Mouse (Mus musculus): ENCODE measurements around the gene Ptbp3. TPM values are rescaled to one million over a fixed set of nuclear protein-coding genes. Genes with fewer than 3 reads are reported as not detected.

The Ptbp3 gene
- total and polyA plus RNA-seq, 3 experiments = 78.8 to 315 (median 121) TPM

GRCm38 (mm10) chr4:59565571-59566188 is 16.5 kb upstream of the Ptbp3 start (continued):
- TF ChIP-seq HCFC1 (IDR thresholded peaks at IDR 0.05; ENCODE audit: low read depth, low read length) = no peak
- no peak for TF ChIP-seq ELF1 (IDR thresholded peaks at IDR 0.05; ENCODE audit: low read depth, low read length)
- peak; percentile 63 for TF ChIP-seq SIN3A (IDR thresholded peaks at IDR 0.05; ENCODE audit: low read length)
- no peak; the same call in 1 of the 2 replicates for TF ChIP-seq RAD21 (IDR thresholded peaks at IDR 0.05; ENCODE audit: low read depth, low read length)
- no peak for TF ChIP-seq NRF1 (IDR thresholded peaks at IDR 0.05; ENCODE audit: insufficient read depth, low read depth, low read length, poor library complexity, severe bottlenecking)
- TF ChIP-seq BHLHE40 (IDR thresholded peaks at IDR 0.05; ENCODE audit: borderline replicate concordance, low read depth, low read length) = 0 out of 2 replicates have a peak, but pooled peaks have one; percentile 37
- no peak for TF ChIP-seq KAT2A (conservative IDR thresholded peaks at IDR 0.05; ENCODE audit: low read depth, low read length)
- peak; percentile 81 for TF ChIP-seq TCF12 (IDR thresholded peaks at IDR 0.05; ENCODE audit: low read depth, low read length)
- TF ChIP-seq ZNF384 (IDR thresholded peaks at IDR 0.05; ENCODE audit: low read depth, low read length) = peak; percentile 80
- TF ChIP-seq POLR2AphosphoS5 (IDR thresholded peaks at IDR 0.05; ENCODE audit: borderline replicate concordance, low read depth, low read length) = no peak
- no peak for TF ChIP-seq POLR2AphosphoS2 (IDR thresholded peaks at IDR 0.05; ENCODE audit: low read length)
- TF ChIP-seq SMC3 (IDR thresholded peaks at IDR 0.05; ENCODE audit: low read depth, low read length) = peak; percentile 33
- TF ChIP-seq EP300 (IDR thresholded peaks at IDR 0.05; ENCODE audit: low read depth in 1 of 2, low read length in 2 of 2) = peak; percentile 91 to 94
- no peak for TF ChIP-seq USF1 (IDR thresholded peaks at IDR 0.05; ENCODE audit: low read depth, low read length)
- TF ChIP-seq USF2 (IDR thresholded peaks at IDR 0.05; ENCODE audit: borderline replicate concordance in 1 of 2, insufficient read depth in 1 of 2, low read depth in 1 of 2, low read length in 2 of 2) = no peak
- TF ChIP-seq MYB (IDR thresholded peaks at IDR 0.05; ENCODE audit: low read depth, low read length) = peak; percentile 68
- peak; percentile 94 for TF ChIP-seq RCOR1 (IDR thresholded peaks at IDR 0.05; ENCODE audit: low read depth, low read length)
- no peak for TF ChIP-seq GABPA (IDR thresholded peaks at IDR 0.05; ENCODE audit: low read depth, low read length)
- no peak for TF ChIP-seq MAX (IDR thresholded peaks at IDR 0.05; ENCODE audit: low read length)
- no peak for TF ChIP-seq CHD2 (IDR thresholded peaks at IDR 0.05; ENCODE audit: low read length)
- no peak for TF ChIP-seq UBTF (IDR thresholded peaks at IDR 0.05; ENCODE audit: borderline replicate concordance, insufficient read depth, low read depth, low read length)
- TF ChIP-seq ETS1 (IDR thresholded peaks at IDR 0.05; ENCODE audit: low read depth, low read length) = peak; percentile 75

GRCm38 (mm10) chr4:59564128-59564527 is 15.0 kb upstream of the Ptbp3 start:
- H3K27me3 ChIP-seq (ENCODE audit: control insufficient read depth in 1 of 2, insufficient read depth in 2 of 2, low read length in 2 of 2) = no peaks in the 10 kb centered on the region
- DNase-seq (ENCODE audit: low read depth, low spot score) = no peak
- TF ChIP-seq SIN3A (IDR thresholded peaks at IDR 0.05; ENCODE audit: low read length) (no peak), E2F4 (IDR thresholded peaks at IDR 0.05; ENCODE audit: borderline replicate concordance, low read depth, low read length) (no peak), TBP (IDR thresholded peaks at IDR 0.05; ENCODE audit: low read depth, low read length) (no peak), MEF2A (IDR thresholded peaks at IDR 0.05; ENCODE audit: extremely low read depth, insufficient replicate concordance, low read depth, low read length, poor library complexity, severe bottlenecking) (no peak), NRF1 (IDR thresholded peaks at IDR 0.05; ENCODE audit: insufficient read depth, low read depth, low read length, poor library complexity, severe bottlenecking) (no peak), POLR2AphosphoS5 (IDR thresholded peaks at IDR 0.05; ENCODE audit: borderline replicate concordance, low read depth, low read length) (no peak), CHD2 (IDR thresholded peaks at IDR 0.05; ENCODE audit: low read length) (no peak), MAZ (IDR thresholded peaks at IDR 0.05; ENCODE audit: low read depth, low read length) (no peak), USF1 (IDR thresholded peaks at IDR 0.05; ENCODE audit: low read depth, low read length) (no peak), ELF1 (IDR thresholded peaks at IDR 0.05; ENCODE audit: low read depth, low read length) (no peak), CHD1 (IDR thresholded peaks at IDR 0.05; ENCODE audit: low read depth, low read length) (no peak), ZNF384 (IDR thresholded peaks at IDR 0.05; ENCODE audit: low read depth, low read length) (no peak), ETS1 (IDR thresholded peaks at IDR 0.05; ENCODE audit: low read depth, low read length) (no peak), RCOR1 (IDR thresholded peaks at IDR 0.05; ENCODE audit: low read depth, low read length) (no peak)

More at GRCm38 (mm10) chr4:59564128-59564527, 15.0 kb upstream of the Ptbp3 start:
- Histone ChIP-seq H3K9ac (ENCODE audit: control insufficient read depth, low read depth, low read length, poor library complexity, severe bottlenecking) (no peak overlapping the region), H3K9me3 (replicated peaks; ENCODE audit: insufficient read depth, low read length) (no peaks in the 10 kb centered on the region), H3K4me3 (ENCODE audit: control insufficient read depth in 1 of 2, insufficient read depth in 1 of 2, low read depth in 2 of 2, low read length in 2 of 2) (no peak overlapping the region), H3K27ac (ENCODE audit: control insufficient read depth, low read depth, low read length) (no peak overlapping the region), H3K36me3 (ENCODE audit: control insufficient read depth in 1 of 2, insufficient read depth in 2 of 2, low read length in 2 of 2) (peaks cover 0 to 21% of the 10 kb centered on the region in 2 experiments; a peak in 2 of 4 replicates), H3K79me2 (ENCODE audit: control insufficient read depth, insufficient read depth, low read length, poor library complexity) (no peaks in the 10 kb centered on the region), H3K4me1 (ENCODE audit: control insufficient read depth in 1 of 2, insufficient read depth in 2 of 2, low read length in 2 of 2) (peaks cover 0 to 16% of the 10 kb centered on the region in 2 experiments; a peak in 3 of 4 replicates)
